Mouse (Mus musculus): ENCODE results near the gene Prss38.

The Prss38 gene

GRCm38 (mm10) chr11:59375475-59375874, at the start of gene Prss38:
Prss38 (minus strand) TSS chr11:59375657.
- DNase-seq (ENCODE audit: low read depth, low spot score) = no peak

DNA sequence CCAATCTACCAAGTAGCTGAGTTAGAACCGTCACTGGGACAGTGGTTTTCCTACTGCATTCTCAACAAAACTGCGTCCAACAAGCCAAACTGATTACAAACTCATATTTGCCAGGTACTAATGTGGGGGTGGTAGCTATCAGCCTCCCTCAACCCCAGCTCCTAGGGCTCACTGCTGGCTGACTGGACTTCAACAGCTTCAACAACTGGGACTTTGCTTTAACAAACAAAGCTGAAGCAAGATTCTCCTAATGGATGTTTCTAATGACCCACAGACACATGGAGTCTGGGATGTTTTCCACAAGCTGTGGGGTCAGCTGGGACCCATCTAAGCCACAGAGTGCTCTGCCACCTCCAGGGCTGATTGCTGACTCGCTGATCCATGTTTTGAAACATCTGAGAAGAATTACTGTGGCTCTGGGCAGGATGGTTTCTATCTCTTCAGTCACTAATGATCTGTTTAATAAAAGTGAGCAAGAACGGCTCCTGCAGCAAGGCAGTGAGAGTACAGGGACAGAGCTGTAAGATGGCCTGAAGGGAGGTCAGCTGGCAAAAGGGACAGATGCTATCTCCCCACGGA, 47.6 kb upstream of the Prss38 start:
- DNase-seq (ENCODE audit: low read depth, low spot score) = no peak

- peak; percentile 43 for DNase-seq (ENCODE audit: low read depth, low spot score)
Measured at GRCm38 (mm10) chr11:59421967-59422366, 46.5 kb upstream of the Prss38 start.

DNA sequence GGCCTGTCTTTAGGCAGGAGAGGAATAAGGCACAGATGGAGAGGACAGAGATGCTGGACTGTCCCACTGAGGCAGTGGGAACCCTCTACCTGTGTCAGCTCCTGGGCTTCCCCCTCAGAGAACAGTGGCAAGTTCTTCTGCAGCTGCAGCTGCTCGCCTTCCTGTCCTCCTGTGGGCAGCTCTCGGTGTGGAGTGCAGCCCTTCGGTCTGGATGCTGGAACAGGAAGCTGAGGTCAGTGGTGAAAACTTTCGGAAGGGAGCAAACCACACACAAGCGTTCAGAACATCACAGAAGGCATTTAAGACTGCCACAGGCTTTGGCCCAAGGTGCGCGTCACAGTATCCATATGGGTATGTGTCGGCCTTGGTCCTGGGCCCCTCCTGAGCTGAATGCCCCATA, 46.0 kb upstream of the Prss38 start:
- DNase-seq (ENCODE audit: low read depth, low spot score) = peak; percentile 55

- no peak for DNase-seq (ENCODE audit: low read depth, low spot score)
Measured at GRCm38 (mm10) chr11:59418708-59419107, 43.3 kb upstream of the Prss38 start.

- DNase-seq (ENCODE audit: low read depth, low spot score) = no peak
Measured at GRCm38 (mm10) chr11:59412999-59413863, 37.8 kb upstream of the Prss38 start.

DNA sequence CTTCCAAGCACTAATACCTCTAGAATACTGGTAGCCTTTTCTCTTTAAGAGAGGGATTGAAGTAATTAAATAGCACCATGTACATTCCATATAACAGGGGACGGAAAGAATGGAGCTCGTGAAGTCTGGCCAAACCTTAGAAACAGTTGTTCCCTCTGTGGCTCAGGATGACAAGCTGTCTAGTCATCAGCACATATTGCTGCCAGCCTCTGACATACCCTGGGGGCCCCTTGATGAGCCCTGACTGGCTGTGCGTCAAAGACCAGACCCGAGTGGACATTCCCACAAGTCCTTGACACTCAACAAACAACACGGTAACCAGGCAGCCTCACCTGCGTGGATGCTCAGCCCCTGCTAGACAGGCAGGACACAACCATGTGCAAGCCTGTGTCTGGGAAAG, 36.6 kb upstream of the Prss38 start:
- DNase-seq (ENCODE audit: low read depth, low spot score) = no peak

DNA sequence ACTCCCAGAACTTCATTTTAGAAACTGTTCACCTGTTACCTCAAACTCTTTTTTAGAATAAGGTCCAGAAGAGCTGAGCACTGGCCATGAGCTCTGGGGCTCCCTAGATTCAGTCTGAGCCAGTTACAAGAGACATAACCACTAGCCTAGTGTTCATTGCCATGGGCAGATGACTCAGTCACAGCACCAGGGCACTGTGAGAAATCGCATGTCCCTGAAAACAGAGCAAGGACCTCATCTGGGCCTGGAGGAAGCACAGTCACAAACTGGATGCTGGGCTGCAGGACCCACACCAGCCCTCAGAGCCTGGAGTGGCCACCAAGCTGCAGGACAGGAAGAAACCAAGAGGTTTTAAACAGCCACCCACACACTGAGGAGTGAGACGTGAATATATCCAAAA, 35.4 kb upstream of the Prss38 start:
- DNase-seq (ENCODE audit: low read depth, low spot score) = no peak

DNA sequence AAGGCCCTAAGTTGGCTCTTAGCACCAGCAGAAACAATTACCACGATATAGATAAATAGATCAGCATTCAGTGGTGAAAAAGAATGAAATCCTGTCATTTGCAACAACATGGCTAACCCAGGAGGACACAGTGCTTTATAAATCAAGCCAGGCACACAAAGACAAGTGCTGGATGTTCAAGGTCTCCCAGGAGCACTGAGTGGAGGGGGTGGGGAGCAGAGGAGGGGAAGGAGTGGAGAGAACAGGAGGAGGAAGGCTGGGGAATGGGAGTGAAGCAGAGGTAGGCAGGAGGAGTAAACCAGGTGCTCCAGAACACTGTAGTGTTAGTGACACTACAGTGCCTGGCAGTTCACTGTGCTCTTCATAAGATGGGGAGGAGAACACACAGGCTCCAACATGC, 30.3 kb upstream of the Prss38 start:
- DNase-seq (ENCODE audit: low read depth, low spot score) = no peak

- no peak for DNase-seq (ENCODE audit: low read depth, low spot score)
Measured at GRCm38 (mm10) chr11:59400876-59401275, 25.4 kb upstream of the Prss38 start.

GRCm38 (mm10) chr11:59399830-59400229, 24.4 kb upstream of the Prss38 start:
- DNase-seq (ENCODE audit: low read depth, low spot score) = no peak

- DNase-seq (ENCODE audit: low read depth, low spot score) = peak; percentile 61
Measured at GRCm38 (mm10) chr11:59397536-59398371, 22.3 kb upstream of the Prss38 start.

DNA sequence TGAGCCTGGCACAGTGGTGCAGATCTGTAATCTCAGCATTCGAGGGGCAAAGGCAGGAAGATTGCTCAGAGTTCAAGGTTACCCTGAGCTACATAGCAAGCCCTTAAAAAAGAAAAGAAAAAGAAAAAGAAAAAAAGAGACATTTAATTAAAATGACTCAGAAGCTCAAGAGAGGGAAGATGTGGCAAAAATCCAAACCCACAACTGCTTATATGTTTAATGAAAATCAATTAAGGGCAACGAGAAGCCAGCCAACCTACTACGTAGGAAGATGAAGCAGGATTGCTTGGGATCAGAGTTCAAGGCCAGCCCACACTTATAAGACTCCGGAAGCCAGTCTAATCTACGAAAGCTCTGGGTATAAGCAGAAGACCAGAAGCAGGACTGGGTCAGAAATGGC, 19.0 kb upstream of the Prss38 start:
- DNase-seq (ENCODE audit: low read depth, low spot score) = no peak

DNA sequence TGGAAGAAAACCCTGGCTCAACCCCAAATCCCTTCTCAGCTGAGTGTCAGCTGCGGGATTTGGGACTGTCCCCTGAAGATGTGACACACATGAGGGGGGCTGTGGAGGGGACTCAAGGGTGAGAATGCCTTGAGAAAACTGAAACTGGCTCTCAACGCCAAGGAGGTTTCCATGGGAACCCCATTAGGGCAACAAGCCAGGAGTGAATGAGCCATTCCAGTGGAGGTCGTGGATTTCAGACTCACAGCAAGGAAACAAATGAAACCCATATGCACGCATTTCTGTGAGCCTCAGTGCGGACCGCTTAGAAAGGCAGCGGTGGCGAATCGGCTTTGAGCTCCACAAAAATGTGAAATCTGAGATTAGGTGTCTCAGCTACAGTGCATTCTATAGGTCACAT, 18.1 kb upstream of the Prss38 start:
- DNase-seq (ENCODE audit: low read depth, low spot score) = no peak

DNA sequence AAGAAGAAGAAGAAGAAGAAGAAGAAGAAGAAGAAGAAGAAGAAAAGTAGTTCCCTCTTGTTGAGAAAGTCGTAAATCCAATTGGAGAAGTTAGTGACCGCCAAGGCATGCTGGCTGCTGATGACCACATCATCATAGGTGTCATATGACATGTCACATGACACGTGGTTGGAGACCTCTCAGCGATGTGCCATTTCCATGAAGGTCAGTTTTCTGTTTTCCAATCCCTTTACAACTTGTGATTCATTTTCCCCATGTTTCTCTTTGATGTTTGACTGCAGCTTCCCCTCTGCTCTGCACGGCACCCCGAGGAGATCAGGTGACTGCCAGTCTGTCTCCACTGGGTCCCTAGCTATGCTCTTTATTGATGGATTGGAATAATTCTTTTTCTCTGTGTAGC, 16.8 kb upstream of the Prss38 start:
- DNase-seq (ENCODE audit: low read depth, low spot score) = no peak

GRCm38 (mm10) chr11:59390470-59390869, 15.0 kb upstream of the Prss38 start:
- DNase-seq (ENCODE audit: low read depth, low spot score) = no peak

- DNase-seq (ENCODE audit: low read depth, low spot score) = no peak
Measured at GRCm38 (mm10) chr11:59389617-59390016, 14.2 kb upstream of the Prss38 start.

GRCm38 (mm10) chr11:59388806-59389205, 13.3 kb upstream of the Prss38 start:
- no peak for DNase-seq (ENCODE audit: low read depth, low spot score)

DNA sequence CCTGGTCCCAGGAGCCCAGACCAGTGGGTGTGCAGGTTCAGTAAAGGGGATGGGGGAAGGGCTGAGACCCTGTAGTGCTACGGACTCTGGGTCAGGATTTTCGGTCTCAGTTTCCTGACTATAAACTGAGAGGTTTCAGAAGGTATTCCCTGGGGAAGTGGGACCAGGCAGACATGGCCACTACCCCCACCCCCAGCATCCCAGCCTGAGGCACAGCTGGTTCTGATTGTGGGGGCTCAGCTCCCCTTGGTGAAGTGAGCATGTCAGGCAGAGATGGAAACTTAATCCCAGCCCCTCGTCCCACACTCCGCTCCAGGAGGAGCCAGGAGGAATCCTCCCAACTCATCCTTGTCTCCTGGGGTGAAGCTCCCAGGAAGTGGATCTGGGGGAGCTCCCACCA, 12.0 kb upstream of the Prss38 start:
- DNase-seq (ENCODE audit: low read depth, low spot score) = no peak

- no peak for DNase-seq (ENCODE audit: low read depth, low spot score)
Measured at GRCm38 (mm10) chr11:59385123-59385522, 9.7 kb upstream of the Prss38 start.

DNA sequence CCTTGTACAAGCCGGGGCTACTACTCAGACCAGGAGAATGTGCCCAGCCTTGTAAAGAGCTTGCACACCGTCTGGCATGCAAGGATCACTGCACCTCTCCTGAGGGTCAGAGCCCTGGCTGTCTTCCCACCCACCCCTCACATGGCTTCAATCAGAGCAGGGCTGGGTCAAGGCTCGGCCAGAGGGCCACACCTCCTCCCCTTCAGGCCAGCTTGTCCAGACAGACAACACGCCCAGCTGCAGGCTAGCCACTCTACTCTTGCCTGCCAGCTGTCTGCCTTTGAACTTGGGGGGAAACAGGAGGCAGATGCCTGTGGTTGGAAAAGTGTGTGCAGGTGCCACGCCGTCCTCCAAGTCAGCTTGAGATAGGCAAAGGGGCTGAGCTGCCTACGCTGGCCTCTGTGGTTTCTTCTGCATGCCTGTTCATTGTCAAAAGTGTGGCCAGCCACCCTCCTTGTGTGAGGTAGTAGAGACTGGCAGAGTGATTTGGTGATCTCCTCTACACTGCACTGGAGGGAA, 9.0 kb upstream of the Prss38 start:
- no peak for DNase-seq (ENCODE audit: low read depth, low spot score)

- DNase-seq (ENCODE audit: low read depth, low spot score) = no peak
Measured at GRCm38 (mm10) chr11:59379547-59379946, 4.1 kb upstream of the Prss38 start.

Measured in CD4-positive helper T cell, adult 2 months (primary cell).